Mouse (Mus musculus): ENCODE measurements around the gene Fam178b. TPM values are rescaled to one million over a fixed set of nuclear protein-coding genes. Genes with fewer than 3 reads are reported as not detected.
"Not testable (repeated sequence)": the region's sequence is repeated elsewhere in the genome, so short reads cannot be mapped to it uniquely, and the experiment has no call there.

Gene Fam178b
- polyA plus RNA-seq, 1 experiment from 2014 or later: not detected

DNA sequence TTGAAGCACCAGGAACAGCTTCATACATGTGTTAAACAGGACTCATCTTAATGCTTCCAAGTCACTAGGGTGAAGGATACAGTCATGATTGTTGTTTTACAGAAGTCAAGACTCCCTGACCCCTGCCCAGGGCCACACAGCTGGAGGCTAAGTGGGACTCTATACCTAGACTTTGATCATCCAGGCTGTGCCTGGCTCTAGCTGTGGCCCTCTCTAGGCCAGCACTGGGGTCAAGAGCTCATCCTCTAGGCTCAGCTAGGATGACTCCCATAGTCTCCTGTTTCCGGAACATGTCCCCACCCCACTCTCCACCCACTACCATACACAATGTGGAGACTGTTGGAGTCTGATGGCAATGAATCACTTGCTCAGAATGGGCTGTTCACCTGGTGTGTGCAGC is 50.1 kb downstream of the Fam178b start:
- Histone ChIP-seq H3K27me3 (ENCODE audit: control insufficient read depth, insufficient read depth, low read length) (no peaks in the 10 kb centered on the region), H3K27ac (replicated peaks; ENCODE audit: low read depth, low read length) (no peak overlapping the region), H3K9me3 (replicated peaks; ENCODE audit: control insufficient read depth, low read length) (no peaks in the 10 kb centered on the region), H3K36me3 (replicated peaks; ENCODE audit: control insufficient read depth, insufficient read depth, low read depth, low read length) (no peaks in the 10 kb centered on the region), H3K4me2 (ENCODE audit: low read depth, low read length) (no peak overlapping the region), H3K9ac (replicated peaks; ENCODE audit: low read length) (no peak overlapping the region), H3K4me3 (ENCODE audit: low read depth, low read length) (no peak overlapping the region), H3K4me1 (ENCODE audit: control insufficient read depth, insufficient read depth, low read length) (no peaks in the 10 kb centered on the region; the same call in 1 of the 2 replicates)
- WGBS: 69% methylated on average over 1 of the region's 1 CpGs
- DNase-seq (ENCODE audit: low spot score) (no peak), ATAC-seq (replicated peaks; ENCODE audit: insufficient number of reproducible peaks, low FRiP score, low TSS enrichment, low read depth) (no peak)

DNA sequence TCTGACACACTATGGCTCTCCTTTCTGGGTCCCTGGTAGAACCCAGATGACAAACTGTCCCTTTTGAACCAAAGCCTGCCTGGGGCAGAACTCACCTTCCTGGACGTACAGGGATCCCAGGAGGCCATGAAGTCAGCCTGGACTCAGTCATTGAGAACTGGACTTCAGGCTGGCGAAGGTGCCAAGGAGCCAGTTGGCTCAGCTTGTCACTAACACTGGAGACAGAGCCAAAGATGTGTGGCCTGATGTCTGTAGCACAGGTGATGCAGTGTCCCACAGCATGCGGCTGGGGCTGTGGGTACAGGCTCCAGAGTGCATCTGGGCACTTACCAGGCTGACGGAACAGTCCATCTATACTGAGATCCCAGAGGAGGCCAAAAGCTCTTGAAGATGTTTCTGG is 50.9 kb downstream of the Fam178b start:
- WGBS: 85% methylated on average over 4 of the region's 4 CpGs
- Histone ChIP-seq H3K36me3 (replicated peaks; ENCODE audit: control insufficient read depth, insufficient read depth, low read depth, low read length) (no peaks in the 10 kb centered on the region), H3K27ac (replicated peaks; ENCODE audit: low read depth, low read length) (no peak overlapping the region), H3K9ac (replicated peaks; ENCODE audit: low read length) (no peak overlapping the region), H3K4me3 (ENCODE audit: low read depth, low read length) (no peak overlapping the region), H3K4me2 (ENCODE audit: low read depth, low read length) (no peak overlapping the region), H3K27me3 (ENCODE audit: control insufficient read depth, insufficient read depth, low read length) (no peaks in the 10 kb centered on the region), H3K4me1 (ENCODE audit: control insufficient read depth, insufficient read depth, low read length) (no peaks in the 10 kb centered on the region; the same call in 1 of the 2 replicates), H3K9me3 (replicated peaks; ENCODE audit: control insufficient read depth, low read length) (no peaks in the 10 kb centered on the region)
- DNase-seq (ENCODE audit: low spot score) (no peak), ATAC-seq (replicated peaks; ENCODE audit: insufficient number of reproducible peaks, low FRiP score, low TSS enrichment, low read depth) (no peak)

DNA sequence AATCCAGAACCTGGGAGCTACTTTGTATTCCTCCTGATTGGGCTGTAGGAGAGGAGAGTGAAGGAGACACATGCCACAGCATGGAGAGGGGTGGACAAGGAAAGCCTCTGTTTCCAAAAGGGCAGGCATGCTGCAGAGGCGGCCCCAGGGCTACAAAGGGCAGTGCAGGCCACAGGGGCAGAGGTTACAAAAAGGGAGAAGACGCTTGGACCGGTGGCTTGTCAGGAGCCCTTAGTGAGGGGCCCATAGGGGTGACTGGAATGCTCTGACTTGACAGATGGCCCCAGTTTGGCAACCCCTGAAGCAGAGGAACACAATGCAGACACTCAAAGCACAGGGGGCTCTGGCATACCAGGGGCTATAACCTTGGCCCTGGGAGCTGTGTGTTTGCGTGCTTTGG is 51.6 kb downstream of the Fam178b start:
- H3K4me2 ChIP-seq (ENCODE audit: low read depth, low read length): no peak overlapping the region
- no peaks in the 10 kb centered on the region for H3K36me3 ChIP-seq (replicated peaks; ENCODE audit: control insufficient read depth, insufficient read depth, low read depth, low read length)
- no peak overlapping the region for H3K27ac ChIP-seq (replicated peaks; ENCODE audit: low read depth, low read length)
- ATAC-seq (replicated peaks; ENCODE audit: insufficient number of reproducible peaks, low FRiP score, low TSS enrichment, low read depth): no peak
- H3K27me3 ChIP-seq (ENCODE audit: control insufficient read depth, insufficient read depth, low read length): no peaks in the 10 kb centered on the region
- WGBS: 11% methylated on average over 4 of the region's 4 CpGs
- no peaks in the 10 kb centered on the region for H3K9me3 ChIP-seq (replicated peaks; ENCODE audit: control insufficient read depth, low read length)
- H3K4me1 ChIP-seq (ENCODE audit: control insufficient read depth, insufficient read depth, low read length): no peaks in the 10 kb centered on the region; the same call in 1 of the 2 replicates
- H3K9ac ChIP-seq (replicated peaks; ENCODE audit: low read length): no peak overlapping the region
- H3K4me3 ChIP-seq (ENCODE audit: low read depth, low read length): no peak overlapping the region
- DNase-seq (ENCODE audit: low spot score): no peak

DNA sequence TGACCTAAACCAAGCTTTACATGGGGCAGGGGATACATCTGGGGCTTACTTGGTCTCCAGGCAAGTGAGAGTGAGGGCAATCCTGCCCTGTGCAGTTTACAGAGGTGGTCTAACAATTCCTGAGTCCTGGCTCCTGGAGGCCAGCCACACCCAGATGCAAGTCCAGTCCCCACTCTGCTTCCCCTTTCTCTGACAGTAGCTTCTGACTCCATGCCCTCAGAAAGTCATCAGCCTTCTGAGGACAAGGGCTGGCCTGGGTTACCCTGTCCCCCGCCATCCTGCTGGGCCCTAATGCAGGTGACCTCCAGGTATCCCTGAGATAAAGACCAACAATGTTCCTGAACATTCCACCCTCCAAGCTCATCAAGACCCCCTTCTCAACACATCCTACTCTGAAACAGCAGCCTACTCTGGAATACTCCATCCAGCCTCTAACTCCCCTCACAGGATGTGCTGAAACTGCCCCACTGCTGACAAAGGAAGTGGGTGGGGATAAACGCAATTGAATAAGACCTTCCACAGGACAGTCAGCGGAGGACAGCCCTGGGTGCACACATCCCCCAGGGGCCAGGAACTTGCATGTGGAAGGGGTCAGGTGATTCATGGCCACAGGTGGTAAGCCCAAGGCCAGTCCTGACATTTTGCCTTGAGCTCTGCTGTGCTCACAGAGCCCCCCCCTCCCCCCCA is 52.8 kb downstream of the Fam178b start:
- WGBS: 76% methylated on average over 3 of the region's 3 CpGs
- H3K27ac ChIP-seq (replicated peaks; ENCODE audit: low read depth, low read length): no peak overlapping the region

DNA sequence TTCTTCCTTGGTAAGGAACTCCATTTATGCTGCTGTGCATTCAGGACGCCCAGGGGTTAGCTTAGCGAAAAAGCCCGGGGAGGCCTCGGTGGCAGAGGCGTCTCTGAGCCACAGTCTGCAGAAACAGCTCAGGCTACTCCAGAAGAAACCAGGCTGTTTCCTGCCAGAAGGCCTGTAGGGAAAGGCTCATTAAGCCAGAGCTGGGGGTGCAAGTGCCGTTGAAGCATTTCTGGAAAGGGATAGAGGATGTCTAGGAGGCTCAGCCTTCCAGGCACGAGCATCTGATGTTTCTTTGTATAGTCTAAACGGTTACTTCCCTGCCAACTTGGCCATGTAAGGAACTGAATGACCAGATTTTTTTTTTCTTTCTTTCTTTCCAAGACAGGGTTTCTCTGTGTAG is 54.4 kb downstream of the Fam178b start:
- ATAC-seq (replicated peaks; ENCODE audit: insufficient number of reproducible peaks, low FRiP score, low TSS enrichment, low read depth): no peak
- no peak overlapping the region for H3K4me2 ChIP-seq (ENCODE audit: low read depth, low read length)
- H3K9ac ChIP-seq (replicated peaks; ENCODE audit: low read length): no peak overlapping the region
- H3K4me1 ChIP-seq (ENCODE audit: control insufficient read depth, insufficient read depth, low read length): no peaks in the 10 kb centered on the region; the same call in 1 of the 2 replicates
- 47% methylated on average over 8 of the region's 8 CpGs for WGBS
- H3K27me3 ChIP-seq (ENCODE audit: control insufficient read depth, insufficient read depth, low read length): no peaks in the 10 kb centered on the region
- no peak overlapping the region for H3K4me3 ChIP-seq (ENCODE audit: low read depth, low read length)
- H3K9me3 ChIP-seq (replicated peaks; ENCODE audit: control insufficient read depth, low read length): no peaks in the 10 kb centered on the region
- H3K27ac ChIP-seq (replicated peaks; ENCODE audit: low read depth, low read length): no peak overlapping the region
- H3K36me3 ChIP-seq (replicated peaks; ENCODE audit: control insufficient read depth, insufficient read depth, low read depth, low read length): no peaks in the 10 kb centered on the region
- no peak for DNase-seq (ENCODE audit: low spot score)

More for the DNA sequence above, 52.8 kb downstream of the Fam178b start:
- DNase-seq (ENCODE audit: low spot score): no peak
- H3K36me3 ChIP-seq (replicated peaks; ENCODE audit: control insufficient read depth, insufficient read depth, low read depth, low read length): no peaks in the 10 kb centered on the region
- H3K27me3 ChIP-seq (ENCODE audit: control insufficient read depth, insufficient read depth, low read length): no peaks in the 10 kb centered on the region
- ATAC-seq (replicated peaks; ENCODE audit: insufficient number of reproducible peaks, low FRiP score, low TSS enrichment, low read depth): no peak
- H3K4me3 ChIP-seq (ENCODE audit: low read depth, low read length): no peak overlapping the region
- H3K9me3 ChIP-seq (replicated peaks; ENCODE audit: control insufficient read depth, low read length): no peaks in the 10 kb centered on the region
- no peaks in the 10 kb centered on the region; the same call in 1 of the 2 replicates for H3K4me1 ChIP-seq (ENCODE audit: control insufficient read depth, insufficient read depth, low read length)
- H3K9ac ChIP-seq (replicated peaks; ENCODE audit: low read length): no peak overlapping the region
- H3K4me2 ChIP-seq (ENCODE audit: low read depth, low read length): no peak overlapping the region

DNA sequence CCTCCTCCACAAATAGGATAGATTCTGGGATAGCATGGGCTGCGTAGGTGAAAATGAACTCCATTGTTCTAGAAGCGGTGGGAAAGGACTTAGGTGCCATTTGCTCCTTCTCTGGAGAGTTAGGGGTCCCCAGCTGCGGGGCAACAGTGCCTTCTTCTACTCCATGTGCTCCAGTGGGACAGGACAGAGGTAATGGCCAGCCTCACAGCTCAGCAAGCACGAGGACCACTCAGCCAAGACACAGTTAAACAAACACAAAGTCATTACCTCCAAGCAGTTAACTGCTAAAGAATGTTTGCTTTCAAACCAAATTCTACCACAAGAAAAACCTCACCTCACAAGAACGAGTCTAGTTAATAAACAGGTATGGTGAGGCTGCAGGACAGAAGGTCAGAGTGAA is 57.5 kb downstream of the Fam178b start:
- Histone ChIP-seq H3K9ac (replicated peaks; ENCODE audit: low read length) (no peak overlapping the region), H3K27me3 (ENCODE audit: control insufficient read depth, insufficient read depth, low read length) (no peaks in the 10 kb centered on the region)
- WGBS: 75% methylated on average over 5 of the region's 5 CpGs

DNA sequence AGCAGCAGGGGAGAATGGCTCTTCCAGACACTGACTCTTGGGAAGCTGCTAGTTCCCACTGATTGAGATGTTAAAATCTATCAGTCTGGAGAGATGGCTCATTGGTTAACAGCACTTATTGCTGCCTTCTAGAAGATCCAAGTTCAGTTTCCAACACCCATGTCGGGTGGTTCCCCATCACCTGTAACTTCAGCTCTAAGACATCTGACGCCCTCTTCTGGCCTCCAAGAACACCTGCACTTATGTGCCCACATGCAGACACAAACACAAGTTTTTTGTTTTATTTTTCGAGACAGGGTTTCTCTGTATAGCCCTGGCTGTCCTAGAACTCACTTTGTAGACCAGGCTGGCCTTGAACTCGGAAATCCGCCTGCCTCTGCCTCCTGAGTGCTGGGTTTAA is 67.0 kb downstream of the Fam178b start:
- not testable (repeated sequence) for DNase-seq (ENCODE audit: low spot score); H3K9ac ChIP-seq (replicated peaks; ENCODE audit: low read length); H3K9me3 ChIP-seq (replicated peaks; ENCODE audit: control insufficient read depth, low read length); H3K4me2 ChIP-seq (ENCODE audit: low read depth, low read length); H3K4me1 ChIP-seq (ENCODE audit: control insufficient read depth, insufficient read depth, low read length); H3K4me3 ChIP-seq (ENCODE audit: low read depth, low read length); H3K27me3 ChIP-seq (ENCODE audit: control insufficient read depth, insufficient read depth, low read length); H3K27ac ChIP-seq (replicated peaks; ENCODE audit: low read depth, low read length); ATAC-seq (replicated peaks; ENCODE audit: insufficient number of reproducible peaks, low FRiP score, low TSS enrichment, low read depth); H3K36me3 ChIP-seq (replicated peaks; ENCODE audit: control insufficient read depth, insufficient read depth, low read depth, low read length)
- WGBS: 74% methylated on average over 5 of the region's 5 CpGs

More for the DNA sequence above, 57.5 kb downstream of the Fam178b start:
- Histone ChIP-seq H3K27ac (replicated peaks; ENCODE audit: low read depth, low read length) (no peak overlapping the region), H3K4me3 (ENCODE audit: low read depth, low read length) (no peak overlapping the region), H3K36me3 (replicated peaks; ENCODE audit: control insufficient read depth, insufficient read depth, low read depth, low read length) (no peaks in the 10 kb centered on the region), H3K4me2 (ENCODE audit: low read depth, low read length) (no peak overlapping the region), H3K9me3 (replicated peaks; ENCODE audit: control insufficient read depth, low read length) (no peaks in the 10 kb centered on the region), H3K4me1 (ENCODE audit: control insufficient read depth, insufficient read depth, low read length) (no peaks in the 10 kb centered on the region; the same call in 1 of the 2 replicates)
- DNase-seq (ENCODE audit: low spot score) (no peak), ATAC-seq (replicated peaks; ENCODE audit: insufficient number of reproducible peaks, low FRiP score, low TSS enrichment, low read depth) (no peak)

DNA sequence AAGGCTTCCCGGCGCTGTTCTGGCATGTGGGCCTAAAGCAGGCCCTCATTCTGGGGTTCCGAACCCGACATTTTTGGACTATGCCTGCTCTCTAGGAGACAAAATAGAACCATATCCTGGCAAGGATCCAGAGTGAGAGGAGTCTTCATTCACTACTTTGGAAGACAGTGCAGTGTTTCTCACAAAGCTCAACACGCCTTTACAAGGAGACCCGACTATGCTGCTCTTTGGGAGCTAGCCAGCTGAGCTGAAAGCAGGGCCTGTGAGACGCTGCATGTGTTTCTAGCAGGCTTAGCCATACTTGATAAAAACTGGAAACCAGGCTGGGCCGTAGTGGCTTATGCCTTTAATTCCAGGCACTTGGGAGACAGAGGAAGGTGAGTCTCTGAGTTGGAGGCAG is 67.8 kb downstream of the Fam178b start:
- WGBS: 92% methylated on average over 8 of the region's 8 CpGs
- H3K9me3 ChIP-seq (replicated peaks; ENCODE audit: control insufficient read depth, low read length): no peaks in the 10 kb centered on the region
- ATAC-seq (replicated peaks; ENCODE audit: insufficient number of reproducible peaks, low FRiP score, low TSS enrichment, low read depth): no peak
- no peak overlapping the region for H3K4me2 ChIP-seq (ENCODE audit: low read depth, low read length)
- no peak overlapping the region for H3K4me3 ChIP-seq (ENCODE audit: low read depth, low read length)
- no peak for DNase-seq (ENCODE audit: low spot score)
- H3K27me3 ChIP-seq (ENCODE audit: control insufficient read depth, insufficient read depth, low read length): no peaks in the 10 kb centered on the region
- H3K36me3 ChIP-seq (replicated peaks; ENCODE audit: control insufficient read depth, insufficient read depth, low read depth, low read length): no peaks in the 10 kb centered on the region
- no peaks in the 10 kb centered on the region for H3K4me1 ChIP-seq (ENCODE audit: control insufficient read depth, insufficient read depth, low read length)
- no peak overlapping the region for H3K9ac ChIP-seq (replicated peaks; ENCODE audit: low read length)
- no peak overlapping the region for H3K27ac ChIP-seq (replicated peaks; ENCODE audit: low read depth, low read length)
